Mouse (Mus musculus) CH12.LX (cell line): Measurements from ENCODE around the gene Timp3.

Experiments used
- BHLHE40 ChIP-seq: IDR thresholded peaks from 2 replicates; pipeline ENCODE4 v1.6.1; 2011; ENCODE audit warnings: mild to moderate bottlenecking, low read depth, low read length, improper control_type of control experiment
- CTCF ChIP-seq, 2 experiments: IDR thresholded peaks in 1 of 2; conservative IDR thresholded peaks in 1 of 2; 2 replicates each; pipeline ENCODE4 v1.5.1; 2011 to 2012; ENCODE audit warnings: low read depth in 2 of 2, low read length in 2 of 2, improper control_type of control experiment in 1 of 2, inconsistent platforms in 1 of 2, mild to moderate bottlenecking in 1 of 2, moderate library complexity in 1 of 2
- GABPA ChIP-seq: IDR thresholded peaks from 2 replicates; pipeline ENCODE4 v1.6.1; 2012; ENCODE audit warnings: low read depth, low read length, improper control_type of control experiment, inconsistent platforms; ENCODE audit not compliant: insufficient replicate concordance
- MAZ ChIP-seq: IDR thresholded peaks from 2 replicates; pipeline ENCODE4 v1.6.1; 2012; ENCODE audit warnings: low read depth, mild to moderate bottlenecking, inconsistent platforms, low read length, improper control_type of control experiment, moderate library complexity
- POLR2A ChIP-seq: IDR thresholded peaks from 2 replicates; pipeline ENCODE4 v1.6.1; 2011; ENCODE audit warnings: low read depth, mild to moderate bottlenecking, improper control_type of control experiment, low read length
- TCF12 ChIP-seq: IDR thresholded peaks from 2 replicates; pipeline ENCODE4 v1.6.1; 2014; ENCODE audit warnings: low read depth, mild to moderate bottlenecking, inconsistent platforms, low read length, improper control_type of control experiment
- USF1 ChIP-seq: IDR thresholded peaks from 2 replicates; pipeline ENCODE4 v1.6.1; 2014; ENCODE audit warnings: low read depth, mild to moderate bottlenecking, inconsistent platforms, low read length, improper control_type of control experiment
- ZC3H11A ChIP-seq: IDR thresholded peaks from 2 replicates; pipeline ENCODE4 v1.6.1; 2012; ENCODE audit warnings: low read depth, mild to moderate bottlenecking, inconsistent platforms, low read length, improper control_type of control experiment
- ZMIZ1 ChIP-seq: IDR thresholded peaks from 2 replicates; pipeline ENCODE4 v1.6.1; 2012; ENCODE audit warnings: low read depth, mild to moderate bottlenecking, inconsistent platforms, low read length, improper control_type of control experiment
- ZNF384 ChIP-seq: IDR thresholded peaks from 2 replicates; pipeline ENCODE4 v1.6.1; 2012; ENCODE audit warnings: low read depth, low read length, improper control_type of control experiment, inconsistent platforms

- TF ChIP-seq CTCF (conservative IDR thresholded peaks at IDR 0.05 in 1 of 2, IDR thresholded peaks at IDR 0.05 in 1 of 2; ENCODE audit: low read depth in 2 of 2, low read length in 2 of 2) (no peak), POLR2A (no peak), TCF12 (no peak), BHLHE40 (no peak), GABPA (no peak), ZNF384 (no peak), ZMIZ1 (no peak), USF1 (no peak), MAZ (no peak), ZC3H11A (no peak)
These were observed 21.7 kb upstream of the Timp3 start for GRCm38 (mm10) chr10:86278481-86278880.
